Mouse (Mus musculus) stomach, embryonic 16.5 days (tissue): ENCODE data around the gene Osbp. TPM values are rescaled to one million over a fixed set of nuclear protein-coding genes. Genes with fewer than 3 reads are reported as not detected.

Experiments
- ATAC-seq: fragments of 200-750 bp; cut with Nextera tagmentation; 2 replicates; pipeline ENCODE4 v1.8.0; 2017; ENCODE audit warnings: moderate number of reproducible peaks, moderate TSS enrichment; ENCODE audit not compliant: insufficient read depth, low FRiP score
- H3K27ac ChIP-seq: fragments of 300-500 bp; sonication (generic); 2 replicates; pipeline ENCODE4 v1.5.1; 2014; ENCODE audit warnings: low read length
- H3K27me3 ChIP-seq: fragments of 300-500 bp; sonication (generic); 2 replicates; pipeline ENCODE4 v1.6.1; 2014; ENCODE audit warnings: low read length, control low read depth, mixed read lengths; ENCODE audit not compliant: control insufficient read depth, insufficient read depth
- H3K36me3 ChIP-seq: fragments of 300-500 bp; sonication (generic); 2 replicates; pipeline ENCODE4 v1.6.1; 2014; ENCODE audit warnings: low read length; ENCODE audit not compliant: control insufficient read depth, insufficient read depth
- H3K4me1 ChIP-seq: fragments of 300-500 bp; sonication (generic); 2 replicates; pipeline ENCODE4 v1.6.1; 2014; ENCODE audit warnings: low read length, control low read depth, mixed read lengths; ENCODE audit not compliant: control insufficient read depth, insufficient read depth
- H3K4me2 ChIP-seq: fragments of 300-500 bp; sonication (generic); 2 replicates; pipeline ENCODE4 v1.6.1; 2014; ENCODE audit warnings: low read depth, low read length, mixed read lengths
- H3K4me3 ChIP-seq: fragments of 300-500 bp; sonication (generic); replicated peaks from 2 replicates; pipeline ENCODE4 v1.5.1; 2014; ENCODE audit warnings: mild to moderate bottlenecking, low read length
- H3K9ac ChIP-seq: fragments of 300-500 bp; sonication (generic); 2 replicates; pipeline ENCODE4 v1.6.1; 2014; ENCODE audit warnings: low read length
- H3K9me3 ChIP-seq: fragments of 300-500 bp; sonication (generic); replicated peaks from 2 replicates; pipeline ENCODE4 v1.6.1; 2016; ENCODE audit warnings: low read length, control low read depth; ENCODE audit not compliant: control insufficient read depth
- WGBS: fragments of 180-500 bp; shearing (Covaris S2); extraction: QIAGEN DNeasy Blood & Tissue Kit; methylation state at CpG from one replicate; pipeline ENCODE4 v1.1.7; 2014; 5-methylcytosine and 5-hydroxymethylcytosine counted together
- polyA plus RNA-seq: library from polyadenylated mRNA; unstranded; fragments of >200 nt; fragmentation: Nextera tagmentation; extraction: Ambion mirVana; gene quantifications from 2 replicates; pipeline ENCODE4 v1.2.1, GENCODE M21; 2015

The Osbp gene
- polyA plus RNA-seq, 1 experiment from 2014 or later: 4.6 TPM

- Histone ChIP-seq H3K4me3 (no peak overlapping the region), H3K9me3 (no peaks in the 10 kb centered on the region), H3K36me3 (no peaks in the 10 kb centered on the region), H3K9ac (no peak overlapping the region), H3K27ac (no peak overlapping the region), H3K27me3 (no peaks in the 10 kb centered on the region), H3K4me1 (peaks cover 6% of the 10 kb centered on the region), H3K4me2 (0 out of 2 replicates have a peak overlapping the region, but pooled peaks have one; percentile 21)
- ATAC-seq: no peak
- 25% methylated on average over 3 of the region's 3 CpGs for WGBS
These were observed 35.9 kb downstream of the Osbp start for GRCm38 (mm10) chr19:12001686-12002085.

GRCm38 (mm10) chr19:12002125-12002524 lies 36.4 kb downstream of the Osbp start:
- peak; percentile 70 for ATAC-seq
- Histone ChIP-seq H3K9ac (no peak overlapping the region; the same call in 1 of the 2 replicates), H3K36me3 (no peaks in the 10 kb centered on the region), H3K4me3 (peak overlapping the region; percentile 22), H3K27me3 (no peaks in the 10 kb centered on the region), H3K27ac (no peak overlapping the region), H3K4me1 (peaks cover 9% of the 10 kb centered on the region), H3K9me3 (no peaks in the 10 kb centered on the region), H3K4me2 (peak overlapping the region; percentile 37)
- WGBS: 3% methylated on average over 11 of the region's 11 CpGs

DNA sequence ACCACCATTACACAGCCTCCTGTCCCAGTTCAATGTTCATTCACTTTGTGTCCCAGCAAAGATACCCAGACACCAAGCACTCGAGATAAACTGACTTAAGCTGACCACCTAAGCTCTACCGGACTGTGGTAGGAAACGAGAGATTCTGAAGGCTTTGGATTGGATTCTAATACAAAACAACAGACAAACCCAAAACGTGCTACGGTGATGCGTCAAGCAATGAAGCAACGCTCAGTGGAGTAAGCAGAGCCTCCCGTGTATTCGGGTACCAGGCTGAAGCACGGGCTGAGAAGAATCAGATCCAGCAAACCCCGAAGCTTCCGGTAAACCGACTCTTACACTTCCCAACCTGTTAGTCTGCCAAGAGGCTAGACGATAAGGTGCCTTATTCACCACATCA lies 37.0 kb downstream of the Osbp start:
- peak overlapping the region; percentile 37 for H3K4me2 ChIP-seq
- H3K9ac ChIP-seq: no peak overlapping the region
- 0 out of 2 replicates have a peak overlapping the region, but pooled peaks have one; percentile 22 for H3K4me3 ChIP-seq

DNA sequence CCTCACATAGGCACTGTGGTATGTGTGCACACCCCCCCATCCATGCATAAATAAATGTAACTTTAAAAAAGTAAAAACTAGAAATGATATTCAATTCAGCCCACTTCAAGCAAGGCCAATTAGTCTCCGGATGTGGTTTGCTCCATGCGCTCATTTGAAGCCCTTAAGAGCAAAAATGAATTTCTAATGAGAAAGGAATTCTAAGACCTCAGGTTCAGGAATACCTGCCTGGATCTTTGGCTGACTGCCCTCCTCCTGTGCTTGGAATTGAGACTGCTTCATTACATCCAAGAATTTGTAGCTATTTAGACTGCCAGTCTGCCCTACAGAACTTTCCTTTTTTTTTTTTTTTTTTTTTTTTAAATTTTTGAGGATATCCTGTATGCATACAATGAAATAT lies 37.8 kb downstream of the Osbp start:
- Histone ChIP-seq H3K9ac (no peak overlapping the region), H3K9me3 (no peaks in the 10 kb centered on the region)

More for the DNA sequence above, 37.0 kb downstream of the Osbp start:
- H3K27ac ChIP-seq: no peak overlapping the region
- H3K4me1 ChIP-seq: peaks cover 12% of the 10 kb centered on the region
- ATAC-seq: no peak
- WGBS: 50% methylated on average over 14 of the region's 14 CpGs
- H3K36me3 ChIP-seq: no peaks in the 10 kb centered on the region
- no peaks in the 10 kb centered on the region for H3K9me3 ChIP-seq
- no peaks in the 10 kb centered on the region for H3K27me3 ChIP-seq

GRCm38 (mm10) chr19:12004216-12005008 lies 38.7 kb downstream of the Osbp start:
- Histone ChIP-seq H3K27ac (no peak overlapping the region), H3K9me3 (no peaks in the 10 kb centered on the region), H3K36me3 (no peaks in the 10 kb centered on the region), H3K4me2 (peak overlapping the region; percentile 67), H3K4me3 (peak overlapping the region; percentile 75), H3K4me1 (peaks cover 15% of the 10 kb centered on the region), H3K9ac (no peak overlapping the region), H3K27me3 (no peaks in the 10 kb centered on the region)
- WGBS: 45% methylated on average over 9 of the region's 9 CpGs
- no peak for ATAC-seq

More for the DNA sequence above, 37.8 kb downstream of the Osbp start:
- 87% methylated on average over 2 of the region's 2 CpGs for WGBS
- H3K27me3 ChIP-seq: no peaks in the 10 kb centered on the region
- H3K4me1 ChIP-seq: peaks cover 12% of the 10 kb centered on the region
- H3K4me3 ChIP-seq: no peak overlapping the region
- no peak overlapping the region for H3K4me2 ChIP-seq
- H3K36me3 ChIP-seq: no peaks in the 10 kb centered on the region
- no peak overlapping the region for H3K27ac ChIP-seq
- no peak for ATAC-seq

GRCm38 (mm10) chr19:12005376-12006360 lies 39.9 kb downstream of the Osbp start:
- Histone ChIP-seq H3K4me3 (peak overlapping the region; percentile 75), H3K4me2 (peak overlapping the region; percentile 67), H3K36me3 (no peaks in the 10 kb centered on the region), H3K27me3 (no peaks in the 10 kb centered on the region), H3K4me1 (peaks cover 15% of the 10 kb centered on the region), H3K9me3 (no peaks in the 10 kb centered on the region), H3K27ac (peak overlapping the region; percentile 82), H3K9ac (peak overlapping the region; percentile 74)
- peak; percentile 76 for ATAC-seq
- under 1% methylated on average over 41 of the region's 41 CpGs for WGBS

GRCm38 (mm10) chr19:12006361-12006947 lies 40.7 kb downstream of the Osbp start:
- Histone ChIP-seq H3K9ac (peak overlapping the region; percentile 71), H3K27ac (peak overlapping the region; percentile 82), H3K9me3 (no peaks in the 10 kb centered on the region), H3K4me2 (peak overlapping the region; percentile 67), H3K36me3 (no peaks in the 10 kb centered on the region), H3K4me1 (peaks cover 15% of the 10 kb centered on the region), H3K4me3 (peak overlapping the region; percentile 75), H3K27me3 (no peaks in the 10 kb centered on the region)
- no peak for ATAC-seq
- 2% methylated on average over 17 of the region's 17 CpGs for WGBS

DNA sequence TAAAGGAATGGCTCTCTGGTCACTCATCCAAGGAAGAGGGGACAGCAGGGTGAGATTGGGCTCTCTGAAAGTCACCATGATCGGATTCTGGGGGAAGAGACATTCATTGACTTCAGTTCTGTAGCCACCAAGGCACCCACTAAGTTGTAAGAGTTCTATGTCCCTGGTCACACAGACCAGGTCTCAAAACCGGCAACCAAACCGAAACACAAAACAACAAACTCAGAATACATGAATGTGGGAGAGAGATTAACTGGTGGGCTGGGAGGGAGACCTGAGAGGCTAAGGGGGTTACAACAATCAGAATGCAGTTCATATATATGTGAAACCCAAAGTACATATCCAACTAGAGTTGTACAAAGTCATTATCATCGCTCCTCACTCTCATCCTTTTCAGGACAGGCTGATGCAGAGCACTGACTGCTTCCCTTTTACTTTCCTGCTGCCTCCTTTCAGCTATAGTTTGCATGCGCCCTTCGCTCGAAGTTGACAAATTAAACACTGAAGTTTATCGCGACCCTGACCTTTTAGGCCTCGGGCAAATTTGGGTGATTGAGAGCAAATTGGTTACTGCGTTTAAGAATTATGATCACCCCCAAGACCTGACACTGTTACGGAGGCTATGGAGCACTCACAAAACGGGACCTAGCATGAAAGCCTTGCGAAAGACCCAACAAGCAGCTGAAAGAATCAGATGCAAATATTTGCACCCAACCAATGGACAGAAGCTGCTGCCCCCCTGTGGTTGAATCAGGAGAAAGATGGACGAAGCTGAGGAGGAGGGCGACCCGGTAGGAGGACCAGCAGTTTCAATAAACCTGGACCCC lies 41.6 kb downstream of the Osbp start:
- H3K36me3 ChIP-seq: no peaks in the 10 kb centered on the region
- WGBS: 17% methylated on average over 17 of the region's 17 CpGs
- H3K27me3 ChIP-seq: no peaks in the 10 kb centered on the region
- H3K4me3 ChIP-seq: peak overlapping the region; percentile 75
- no peak overlapping the region for H3K9ac ChIP-seq
- H3K27ac ChIP-seq: no peak overlapping the region
- peak overlapping the region; percentile 67 for H3K4me2 ChIP-seq
- peaks cover 15% of the 10 kb centered on the region for H3K4me1 ChIP-seq
- no peaks in the 10 kb centered on the region for H3K9me3 ChIP-seq
- ATAC-seq: no peak
